Mouse (Mus musculus) kidney, postnatal 14 days (tissue): ENCODE data around the gene Hyal5.
A peak's percentile ranks its signal among the peaks of the same experiment; 100 is the strongest.

ENCODE experiments used
- DNase-seq: peaks from one replicate; pipeline ENCODE4 v3.0.0; 2022; ENCODE audit warnings: mixed read lengths

Hyal5 gene

DNA sequence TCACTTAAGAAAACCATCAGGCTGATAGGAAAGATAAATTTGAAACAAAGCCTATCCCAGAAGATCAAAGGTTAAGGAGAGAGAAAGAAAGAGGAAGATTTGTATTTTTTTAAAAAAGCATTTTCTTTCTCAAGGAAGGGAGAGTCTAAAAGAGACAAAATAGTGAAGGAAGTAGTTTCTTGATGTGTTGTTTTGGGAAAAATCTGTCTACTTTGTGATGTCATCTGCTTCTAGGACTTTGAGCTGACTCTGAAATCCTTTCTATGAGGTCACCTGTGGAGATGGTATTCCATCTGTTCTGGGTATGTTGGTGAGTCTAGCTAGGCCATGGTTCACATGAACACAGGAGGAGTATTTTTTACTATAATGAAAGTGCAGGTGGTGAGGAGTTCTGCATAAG lies at the start of gene Hyal5:
TSS of gene Hyal5 (plus strand) at position 301 of the 400 bp plus-strand sequence.
- DNase-seq, result no peak

DNA sequence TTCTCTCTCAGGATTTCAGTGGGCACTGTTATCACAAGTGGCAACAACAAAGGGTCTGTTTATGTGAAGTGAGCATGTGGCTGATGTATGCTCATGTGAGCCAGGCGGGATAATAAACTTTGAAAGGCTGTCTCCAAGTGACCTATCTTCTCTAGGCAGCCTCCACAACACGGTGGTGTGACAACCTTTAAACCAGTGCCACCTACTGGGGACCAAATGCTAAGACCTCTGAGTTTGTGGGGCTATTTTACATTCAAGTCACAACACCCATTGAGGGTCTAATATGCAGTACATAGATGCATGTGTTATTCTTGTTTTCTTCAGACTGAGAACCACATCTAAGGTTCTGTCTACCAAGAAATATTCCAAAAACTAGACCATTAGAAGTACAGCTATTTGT lies 35.7 kb upstream of the Hyal5 start:
- DNase-seq, result no peak

DNA sequence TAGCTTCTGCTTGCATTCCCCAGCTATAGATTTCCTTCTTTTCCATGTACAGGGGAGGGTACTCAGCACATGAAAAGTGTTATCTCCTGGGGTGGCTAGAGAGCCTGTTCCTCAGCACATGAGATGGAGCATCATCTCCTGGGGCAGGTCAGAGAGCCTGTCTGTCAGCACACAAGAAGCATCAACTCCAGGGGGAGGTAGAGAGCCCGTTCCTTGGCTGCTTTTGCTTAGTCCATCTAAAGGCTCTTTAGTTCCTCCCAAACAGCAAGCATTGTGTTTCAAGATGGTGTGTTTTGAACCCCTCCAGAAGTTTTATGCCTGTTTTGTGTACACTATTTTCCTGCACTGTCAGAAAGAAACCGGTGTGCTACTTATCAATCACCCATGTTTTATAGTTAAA lies 2.5 kb downstream of the Hyal5 start:
- peak; percentile 2 for DNase-seq

- no peak for DNase-seq
Observed at GRCm38 (mm10) chr6:24863649-24864048, 5.9 kb downstream of the Hyal5 start.

- DNase-seq, result peak; percentile 39
Observed at GRCm38 (mm10) chr6:24894146-24894873, 36.5 kb downstream of the Hyal5 start.

GRCm38 (mm10) chr6:24894874-24895183 lies 37.0 kb downstream of the Hyal5 start:
- DNase-seq, result no peak

DNA sequence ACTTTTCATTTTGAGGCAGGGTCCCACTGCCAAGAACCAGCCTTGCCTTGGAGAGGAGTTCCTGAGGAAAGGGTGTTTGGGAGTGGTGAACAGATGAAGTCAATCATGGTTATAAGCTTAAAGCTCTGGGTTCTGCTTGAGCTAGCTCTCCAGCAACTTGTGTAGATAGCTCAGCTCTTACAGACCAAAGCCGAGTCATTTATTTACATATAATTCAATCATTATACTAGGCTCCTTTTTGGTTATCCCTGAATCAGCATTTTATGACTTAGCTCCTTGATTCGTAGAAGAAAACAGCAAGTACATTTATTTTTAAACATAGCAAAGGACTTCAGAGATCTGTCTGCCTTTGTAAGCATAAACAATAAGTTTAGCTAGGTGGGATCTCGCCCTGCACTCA lies 47.3 kb downstream of the Hyal5 start:
- no peak for DNase-seq

GRCm38 (mm10) chr6:24907824-24908223 lies 50.0 kb downstream of the Hyal5 start:
- no peak for DNase-seq

- peak; percentile 8 for DNase-seq
Observed at GRCm38 (mm10) chr6:24910016-24910727, 52.4 kb downstream of the Hyal5 start.

- DNase-seq, result peak; percentile 42
Observed at GRCm38 (mm10) chr6:24910728-24911105, 52.9 kb downstream of the Hyal5 start.

- no peak for DNase-seq
Observed at GRCm38 (mm10) chr6:24913591-24913990, 55.8 kb downstream of the Hyal5 start.

- DNase-seq, result no peak
Observed at GRCm38 (mm10) chr6:24925076-24925785, 67.4 kb downstream of the Hyal5 start.
